Mouse (Mus musculus) liver, embryonic 16.5 days (tissue): Measurements from ENCODE around the gene Plekha4. TPM values are rescaled to one million over a fixed set of nuclear protein-coding genes. Genes with fewer than 3 reads are reported as not detected.
"Not testable (repeated sequence)": the region's sequence is repeated elsewhere in the genome, so short reads cannot be mapped to it uniquely, and the experiment has no call there.

Experiments
- ATAC-seq: fragments of 200-750 bp; cut with Nextera tagmentation; 2 replicates; pipeline ENCODE4 v1.8.0; 2017; ENCODE audit warnings: low read depth, mild to moderate bottlenecking, moderate number of reproducible peaks, moderate library complexity
- H3K27ac ChIP-seq: fragments of 300-500 bp; sonication (generic); 2 replicates; pipeline ENCODE4 v1.5.1; 2014; ENCODE audit warnings: mild to moderate bottlenecking, low read length
- H3K27me3 ChIP-seq: fragments of 300-500 bp; sonication (generic); 2 replicates; pipeline ENCODE4 v1.6.1; 2014; ENCODE audit warnings: low read depth, low read length, mixed read lengths; ENCODE audit not compliant: control insufficient read depth, insufficient read depth
- H3K36me3 ChIP-seq: fragments of 300-500 bp; sonication (generic); 2 replicates; pipeline ENCODE4 v1.6.1; 2014; ENCODE audit warnings: mild to moderate bottlenecking; ENCODE audit not compliant: control insufficient read depth, insufficient read depth
- H3K4me1 ChIP-seq: fragments of 300-500 bp; sonication (generic); 2 replicates; pipeline ENCODE4 v1.6.1; 2014; ENCODE audit warnings: low read depth, low read length, mixed read lengths; ENCODE audit not compliant: control insufficient read depth
- H3K4me2 ChIP-seq: fragments of 300-500 bp; sonication (generic); 2 replicates; pipeline ENCODE4 v1.6.1; 2014; ENCODE audit warnings: low read depth, low read length, mixed read lengths
- H3K4me3 ChIP-seq: fragments of 300-500 bp; sonication (generic); 2 replicates; pipeline ENCODE4 v1.5.1; 2014; ENCODE audit warnings: low read depth, mild to moderate bottlenecking, low read length
- H3K9ac ChIP-seq: fragments of 300-500 bp; sonication (generic); 2 replicates; pipeline ENCODE4 v1.6.1; 2014; ENCODE audit warnings: low read depth, low read length
- H3K9me3 ChIP-seq: fragments of 300-500 bp; sonication (generic); replicated peaks from 2 replicates; pipeline ENCODE4 v1.6.1; 2016; ENCODE audit warnings: low read length; ENCODE audit not compliant: control insufficient read depth
- WGBS: fragments of 180-500 bp; shearing (Covaris S2); extraction: QIAGEN DNeasy Blood & Tissue Kit; methylation state at CpG from one replicate; pipeline ENCODE4 v1.1.7; 2014; ENCODE audit not compliant: insufficient replicate concordance; 5-methylcytosine and 5-hydroxymethylcytosine counted together
- polyA plus RNA-seq: library from polyadenylated mRNA; unstranded; fragments of >200 nt; fragmentation: Nextera tagmentation; extraction: Ambion mirVana; gene quantifications from 2 replicates; pipeline ENCODE4 v1.2.1, GENCODE M21; 2015

Plekha4 gene
- polyA plus RNA-seq, 1 experiment from 2014 or later: 0.78 TPM

DNA sequence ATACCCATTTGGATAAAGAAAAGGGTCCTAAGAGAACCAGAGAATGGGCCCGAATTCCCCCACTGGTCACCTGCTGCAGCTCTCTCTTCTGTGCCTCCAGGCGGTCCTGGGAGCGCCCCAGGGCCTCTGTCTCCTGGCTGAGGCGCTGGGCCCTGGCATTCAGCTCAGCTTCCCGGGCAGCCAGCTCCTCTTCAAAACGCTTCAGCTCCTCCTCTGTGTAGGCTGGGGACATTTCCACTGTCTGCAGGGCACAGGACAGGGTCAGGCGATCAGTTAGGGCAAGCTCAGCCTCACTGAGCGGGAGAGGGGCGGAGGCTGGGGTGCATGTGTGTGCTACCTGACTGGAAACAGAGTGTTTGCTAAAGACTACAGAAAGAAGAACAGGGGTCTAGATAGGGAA, 31.6 kb upstream of the Plekha4 start:
- 82% methylated on average over 9 of the region's 9 CpGs for WGBS
- peaks cover 53% of the 10 kb centered on the region for H3K36me3 ChIP-seq
- no peak overlapping the region for H3K27ac ChIP-seq
- peaks cover 25% of the 10 kb centered on the region for H3K4me1 ChIP-seq
- ATAC-seq: no peak
- no peak overlapping the region for H3K9ac ChIP-seq
- H3K4me3 ChIP-seq: no peak overlapping the region
- no peaks in the 10 kb centered on the region for H3K27me3 ChIP-seq
- no peak overlapping the region for H3K4me2 ChIP-seq
- H3K9me3 ChIP-seq: no peaks in the 10 kb centered on the region

DNA sequence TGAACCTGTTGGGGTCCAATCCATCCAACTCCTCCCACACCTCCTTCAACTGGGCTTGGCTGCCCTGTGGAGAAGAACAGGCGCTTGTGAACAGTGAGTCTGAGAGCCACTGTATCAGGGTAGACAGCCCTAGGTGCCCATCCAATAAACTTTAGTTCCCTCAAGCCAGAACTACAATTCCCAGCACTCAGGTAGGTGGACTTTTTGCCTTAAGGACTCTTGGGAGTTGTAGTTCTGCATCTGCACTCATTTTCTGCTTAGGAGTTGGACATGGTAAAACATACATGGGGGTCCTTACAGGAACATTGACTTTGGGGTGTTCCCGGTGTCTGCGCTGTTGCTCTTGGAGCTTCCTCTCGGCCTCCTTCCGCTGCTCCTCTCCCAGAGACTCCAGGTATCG, 27.7 kb upstream of the Plekha4 start:
- Histone ChIP-seq H3K4me3 (no peak overlapping the region), H3K27ac (no peak overlapping the region), H3K4me1 (no peaks in the 10 kb centered on the region), H3K9ac (no peak overlapping the region), H3K27me3 (no peaks in the 10 kb centered on the region), H3K36me3 (peaks cover 63% of the 10 kb centered on the region), H3K4me2 (no peak overlapping the region), H3K9me3 (no peaks in the 10 kb centered on the region)
- 89% methylated on average over 6 of the region's 6 CpGs for WGBS
- ATAC-seq: no peak

DNA sequence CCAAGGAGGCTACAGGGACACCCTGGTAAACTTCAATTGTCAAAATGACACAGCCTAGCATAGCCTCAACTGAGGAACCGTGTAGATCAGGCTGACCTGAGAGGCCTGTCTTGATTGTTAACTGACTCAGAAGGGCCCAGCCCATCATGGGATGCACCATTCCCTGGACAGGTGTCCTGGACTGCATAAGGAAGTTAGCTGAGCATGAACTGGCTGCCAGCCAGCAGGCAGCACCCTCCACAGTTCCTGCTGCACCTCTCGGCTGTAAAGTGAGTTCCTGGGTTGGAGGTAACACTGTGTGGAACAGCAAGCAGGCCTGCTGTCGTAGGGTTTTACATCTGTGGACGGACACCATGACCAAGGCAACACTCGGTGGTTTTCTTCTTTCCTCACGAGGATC, 18.5 kb upstream of the Plekha4 start:
- Histone ChIP-seq H3K36me3 (peaks cover 25% of the 10 kb centered on the region), H3K27me3 (no peaks in the 10 kb centered on the region), H3K9ac (peak overlapping the region; percentile 65), H3K27ac (peak overlapping the region; percentile 95), H3K4me3 (peak overlapping the region; percentile 75), H3K9me3 (no peaks in the 10 kb centered on the region), H3K4me1 (peaks cover 24% of the 10 kb centered on the region), H3K4me2 (peak overlapping the region; percentile 76)
- no peak for ATAC-seq
- WGBS: 77% methylated on average over 6 of the region's 6 CpGs

DNA sequence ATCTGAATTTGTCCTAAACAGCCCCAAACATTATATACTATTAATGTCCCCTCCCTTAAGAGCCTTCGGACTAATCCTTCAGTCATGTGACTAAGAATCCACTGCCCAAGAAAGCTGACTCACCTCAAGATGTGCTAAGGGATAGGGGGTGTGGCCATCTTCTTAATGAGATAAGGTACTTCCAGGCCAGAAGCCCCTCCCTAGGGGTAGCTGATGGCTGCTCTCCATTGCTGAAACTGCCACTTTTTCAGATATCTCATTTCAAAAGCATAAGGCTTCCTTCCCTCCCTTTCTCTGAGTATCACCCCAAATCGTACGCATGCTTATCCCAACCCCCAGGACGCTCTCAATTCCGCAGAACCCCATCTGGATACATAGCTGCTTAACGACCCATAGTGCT, 17.6 kb upstream of the Plekha4 start:
- Histone ChIP-seq H3K4me2 (peak overlapping the region; percentile 76), H3K9ac (peak overlapping the region; percentile 86), H3K27ac (peak overlapping the region; percentile 95), H3K9me3 (no peaks in the 10 kb centered on the region), H3K27me3 (no peaks in the 10 kb centered on the region), H3K4me1 (peaks cover 24% of the 10 kb centered on the region), H3K36me3 (peaks cover 20% of the 10 kb centered on the region), H3K4me3 (peak overlapping the region; percentile 75)
- 26% methylated on average over 6 of the region's 6 CpGs for WGBS
- ATAC-seq: peak; percentile 84

DNA sequence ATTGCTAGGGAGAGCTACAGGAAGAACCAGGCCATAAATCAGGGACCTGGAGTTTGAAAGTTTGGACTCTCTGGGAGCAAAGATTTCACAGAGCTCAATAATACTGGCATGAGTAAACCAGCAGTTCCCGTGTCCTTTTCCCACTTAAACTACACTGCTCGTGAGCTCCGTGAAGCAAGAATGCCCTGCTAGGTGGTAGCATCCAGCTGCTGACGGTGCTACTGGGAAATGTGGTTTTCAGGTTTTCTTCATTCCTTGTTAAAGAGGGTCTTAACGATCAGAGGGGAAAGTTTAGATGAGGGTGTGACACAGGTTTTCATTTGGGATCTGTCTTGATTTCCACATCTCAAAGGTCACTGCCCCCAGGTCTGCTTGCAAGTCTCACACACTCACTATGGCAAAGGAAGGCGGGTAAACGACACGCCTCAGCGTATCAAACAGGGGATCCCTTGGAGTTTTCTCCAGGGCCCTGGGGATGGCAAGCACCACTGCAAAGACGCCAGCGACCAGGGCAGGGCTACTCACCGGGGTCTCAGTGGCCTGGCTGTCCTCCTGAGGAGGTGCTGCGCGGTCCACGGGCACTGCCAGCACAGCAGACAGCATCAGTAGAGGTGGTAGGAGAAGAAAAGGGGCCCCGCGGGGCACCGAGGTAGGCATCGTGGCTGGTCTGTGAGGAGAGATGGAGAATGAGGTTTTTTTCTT, 16.8 kb upstream of the Plekha4 start:
- Histone ChIP-seq H3K9ac (peak overlapping the region; percentile 86), H3K4me3 (peak overlapping the region; percentile 75), H3K27ac (peak overlapping the region; percentile 95), H3K4me1 (peaks cover 24% of the 10 kb centered on the region), H3K9me3 (no peaks in the 10 kb centered on the region), H3K27me3 (no peaks in the 10 kb centered on the region), H3K4me2 (peak overlapping the region; percentile 76), H3K36me3 (peaks cover 20% of the 10 kb centered on the region)
- 11% methylated on average over 19 of the region's 19 CpGs for WGBS
- ATAC-seq: peak; percentile 18

DNA sequence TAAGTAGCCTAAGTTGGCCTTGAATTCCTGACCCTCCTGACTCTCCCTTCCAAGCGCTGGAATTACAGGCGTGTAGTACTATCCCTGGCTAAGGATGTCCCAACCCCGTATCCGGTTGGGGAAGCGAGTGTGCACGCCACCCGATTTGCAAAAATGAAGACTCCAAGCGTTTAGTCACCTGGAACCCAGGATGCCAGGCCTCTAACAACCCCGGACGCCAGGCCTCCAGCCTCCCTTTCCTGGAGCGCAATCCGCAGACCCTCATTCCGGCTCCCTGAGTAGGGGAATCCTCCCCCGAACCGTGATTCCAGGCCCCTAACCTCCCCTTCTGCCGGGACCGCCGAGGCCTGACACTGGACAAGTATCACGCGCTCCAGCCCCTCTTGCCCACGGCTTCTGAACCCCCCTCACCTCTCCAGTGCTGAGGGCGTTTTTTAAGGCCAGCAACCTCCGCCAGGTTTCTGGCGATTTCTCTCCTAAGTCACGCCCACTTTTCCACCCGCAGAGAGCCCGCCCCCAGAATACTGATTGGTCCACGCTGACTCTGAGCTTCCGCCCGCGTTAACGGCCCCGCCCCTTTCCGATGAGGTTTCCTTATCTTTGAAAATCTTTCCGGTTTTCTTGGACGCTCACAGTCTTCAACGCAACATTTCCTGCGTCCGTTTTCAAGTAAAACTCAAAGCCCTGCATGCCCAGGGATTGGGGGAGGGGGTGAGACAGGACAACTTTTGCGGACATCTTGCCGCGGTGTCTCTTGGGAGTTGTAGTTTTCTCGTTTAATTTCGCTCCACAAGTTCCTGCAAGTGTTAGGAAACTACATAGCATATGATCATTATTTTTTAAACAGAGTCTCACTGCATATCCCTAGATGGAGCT, 16.0 kb upstream of the Plekha4 start, which contains the start of gene Nucb1:
Nucb1 (minus strand) TSS at position 495 of the 876 bp plus-strand sequence.
- peak; percentile 78 for ATAC-seq
- Histone ChIP-seq H3K4me2 (peak within 1 kb of the TSS; percentile 76), H3K27ac (peak within 1 kb of the TSS; percentile 95), H3K4me3 (peak within 1 kb of the TSS; percentile 75), H3K36me3 (peaks cover 20% of the 10 kb centered on the region), H3K9ac (peak within 1 kb of the TSS; percentile 86), H3K4me1 (peaks cover 28% of the 10 kb centered on the region), H3K27me3 (no peaks in the 10 kb centered on the region), H3K9me3 (no peaks in the 10 kb centered on the region)
- WGBS: under 1% methylated on average over 44 of the region's 44 CpGs

DNA sequence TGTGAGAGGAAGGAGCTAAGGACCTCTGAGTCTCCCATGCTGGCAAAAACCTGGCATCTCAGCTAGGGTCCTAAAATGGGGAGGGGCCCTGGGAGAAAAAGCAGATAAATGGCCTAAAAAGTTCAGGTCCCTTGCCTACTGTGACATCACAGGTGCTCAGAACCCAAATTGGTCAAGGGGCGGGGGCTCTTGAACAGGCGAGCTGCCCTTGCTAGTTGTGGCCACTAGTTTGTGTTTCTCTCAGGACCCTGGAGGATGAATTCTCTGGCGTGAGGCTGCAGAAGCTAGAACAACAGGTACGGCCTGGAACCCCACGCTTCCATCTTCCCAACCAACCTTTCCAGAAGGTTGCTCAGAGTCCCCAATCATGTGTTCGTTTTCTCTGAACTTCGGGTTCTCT, 11.7 kb upstream of the Plekha4 start:
- no peaks in the 10 kb centered on the region for H3K27me3 ChIP-seq
- H3K9ac ChIP-seq: no peak overlapping the region
- H3K9me3 ChIP-seq: no peaks in the 10 kb centered on the region
- peaks cover 27% of the 10 kb centered on the region for H3K4me1 ChIP-seq
- no peak overlapping the region for H3K4me2 ChIP-seq
- no peak for ATAC-seq
- no peak overlapping the region for H3K27ac ChIP-seq
- no peaks in the 10 kb centered on the region for H3K36me3 ChIP-seq
- WGBS: 76% methylated on average over 7 of the region's 7 CpGs
- H3K4me3 ChIP-seq: no peak overlapping the region

DNA sequence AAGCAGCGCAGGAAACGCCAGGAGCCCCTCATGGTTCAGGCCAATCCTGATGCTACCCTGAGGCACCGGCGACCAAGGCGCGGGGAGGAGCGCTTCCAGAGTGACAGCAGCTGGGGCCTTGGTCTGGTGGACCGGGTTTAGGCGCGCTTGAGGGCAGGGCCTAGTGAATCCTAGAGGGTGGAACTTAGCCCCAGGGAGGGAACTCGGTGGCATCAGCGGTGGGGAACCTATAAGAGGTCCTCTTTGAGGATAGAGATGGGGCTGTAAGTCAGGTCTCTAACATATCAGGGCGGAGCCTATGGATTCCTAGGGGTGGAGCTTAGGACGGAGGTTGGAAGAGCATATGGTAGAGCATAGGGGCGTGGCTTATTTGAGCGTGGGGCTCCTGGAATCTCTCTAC, 10.7 kb upstream of the Plekha4 start:
- no peaks in the 10 kb centered on the region for H3K9me3 ChIP-seq
- peak overlapping the region; percentile 52 for H3K4me2 ChIP-seq
- H3K9ac ChIP-seq: peak overlapping the region; percentile 47
- peak overlapping the region; percentile 64 for H3K27ac ChIP-seq
- H3K36me3 ChIP-seq: no peaks in the 10 kb centered on the region
- no peaks in the 10 kb centered on the region for H3K27me3 ChIP-seq
- peak overlapping the region; percentile 38 for H3K4me3 ChIP-seq
- WGBS: 10% methylated on average over 16 of the region's 16 CpGs
- ATAC-seq: peak; percentile 77
- peaks cover 29% of the 10 kb centered on the region for H3K4me1 ChIP-seq

DNA sequence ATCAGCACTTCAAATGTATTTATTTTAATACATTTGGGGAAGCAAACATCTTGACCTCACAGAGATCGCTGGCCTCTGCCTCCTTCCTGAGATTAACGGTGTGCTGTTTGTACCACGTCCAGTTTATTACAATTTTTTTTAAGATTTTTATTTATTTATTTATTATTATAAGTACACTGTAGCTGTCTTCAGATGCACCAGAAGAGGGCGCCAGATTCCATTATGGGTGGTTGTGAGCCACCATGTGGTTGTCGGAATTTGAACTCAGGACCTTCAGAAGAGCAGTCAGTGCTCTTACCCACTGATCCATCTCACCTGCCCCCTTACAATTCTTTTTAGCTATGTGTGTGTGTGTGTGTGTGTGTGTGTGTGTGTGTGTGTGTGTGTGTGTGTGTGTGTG, 9.3 kb upstream of the Plekha4 start:
- H3K4me3 ChIP-seq, H3K36me3 ChIP-seq, H3K27me3 ChIP-seq, H3K4me2 ChIP-seq, H3K27ac ChIP-seq, H3K9ac ChIP-seq, ATAC-seq, H3K9me3 ChIP-seq: not testable (repeated sequence)
- 47% methylated on average over 5 of the region's 5 CpGs for WGBS
- H3K4me1 ChIP-seq: peaks cover 37% of the 10 kb centered on the region
